Mouse (Mus musculus) MEL (cell line): Measurements from ENCODE around the gene Serinc3. TPM values are rescaled to one million over a fixed set of nuclear protein-coding genes. Genes with fewer than 3 reads are reported as not detected.

Experiments used
- DNase-seq: peaks from one replicate; pipeline ENCODE4 v3.0.0; 2011; ENCODE audit warnings: low read depth, low spot score
- H3K27ac ChIP-seq: 2 replicates; pipeline ENCODE4 v1.5.1; 2012; ENCODE audit warnings: low read depth, mild to moderate bottlenecking, control low read depth, low read length, moderate library complexity; ENCODE audit not compliant: control insufficient read depth
- H3K27me3 ChIP-seq, 2 experiments: fragments of 150-350 bp in 1 of 2; sonication (generic) in 1 of 2; 2 replicates each; pipeline ENCODE4 v1.6.1; 2012; ENCODE audit warnings: low read length in 2 of 2, mild to moderate bottlenecking in 2 of 2, improper control_type of control experiment in 1 of 2, moderate library complexity in 1 of 2; ENCODE audit not compliant: insufficient read depth in 2 of 2, control insufficient read depth in 1 of 2
- H3K36me3 ChIP-seq, 2 experiments: 2 replicates each; pipeline ENCODE4 v1.6.1; 2012 to 2014; ENCODE audit warnings: low read length in 2 of 2, improper control_type of control experiment in 1 of 2, inconsistent platforms in 1 of 2, mild to moderate bottlenecking in 1 of 2; ENCODE audit not compliant: insufficient read depth in 2 of 2, control insufficient read depth in 1 of 2
- H3K4me1 ChIP-seq, 2 experiments: fragments of 150-350 bp in 1 of 2; sonication (generic) in 1 of 2; 2 replicates each; pipeline ENCODE4 v1.6.1; 2012; ENCODE audit warnings: low read length in 2 of 2, improper control_type of control experiment in 1 of 2, mild to moderate bottlenecking in 1 of 2; ENCODE audit not compliant: insufficient read depth in 2 of 2, control insufficient read depth in 1 of 2
- H3K4me3 ChIP-seq, 2 experiments: fragments of 150-350 bp in 1 of 2; sonication (generic) in 1 of 2; 2 replicates each; pipeline ENCODE4 v1.5.1; 2012; ENCODE audit warnings: low read depth in 2 of 2, low read length in 2 of 2, mild to moderate bottlenecking in 2 of 2, moderate library complexity in 2 of 2, control low read depth in 1 of 2, improper control_type of control experiment in 1 of 2; ENCODE audit not compliant: control insufficient read depth in 1 of 2, insufficient read depth in 1 of 2
- H3K79me2 ChIP-seq: 2 replicates; pipeline ENCODE4 v1.6.1; 2012; ENCODE audit warnings: mild to moderate bottlenecking, low read length, moderate library complexity; ENCODE audit not compliant: control insufficient read depth, poor library complexity, insufficient read depth
- H3K9ac ChIP-seq: 2 replicates; pipeline ENCODE4 v1.6.1; 2012; ENCODE audit warnings: low read depth, mild to moderate bottlenecking, control low read depth, low read length, moderate library complexity; ENCODE audit not compliant: control insufficient read depth, poor library complexity, severe bottlenecking
- H3K9me3 ChIP-seq: fragments of 150-350 bp; sonication (generic); replicated peaks from 2 replicates; pipeline ENCODE4 v1.6.1; 2012; ENCODE audit warnings: mild to moderate bottlenecking, low read length, improper control_type of control experiment, moderate library complexity; ENCODE audit not compliant: insufficient read depth
- CHD1 ChIP-seq: IDR thresholded peaks from 2 replicates; pipeline ENCODE4 v1.6.1; 2012; ENCODE audit warnings: low read depth, mild to moderate bottlenecking, inconsistent platforms, low read length, improper control_type of control experiment
- CHD2 ChIP-seq: IDR thresholded peaks from 2 replicates; pipeline ENCODE4 v1.6.1; 2011; ENCODE audit warnings: low read length, improper control_type of control experiment
- E2F4 ChIP-seq: IDR thresholded peaks from 2 replicates; pipeline ENCODE4 v1.6.1; 2011; ENCODE audit warnings: low read depth, low read length, improper control_type of control experiment, borderline replicate concordance
- ELF1 ChIP-seq: IDR thresholded peaks from 2 replicates; pipeline ENCODE4 v1.6.1; 2014; ENCODE audit warnings: low read depth, mild to moderate bottlenecking, inconsistent platforms, low read length, improper control_type of control experiment, moderate library complexity
- EP300 ChIP-seq, 2 experiments: IDR thresholded peaks; 2 replicates each; pipeline ENCODE4 v1.6.1; 2011; ENCODE audit warnings: improper control_type of control experiment in 2 of 2, low read length in 2 of 2, low read depth in 1 of 2, mild to moderate bottlenecking in 1 of 2
- ETS1 ChIP-seq: IDR thresholded peaks from 2 replicates; pipeline ENCODE4 v1.6.1; 2012; ENCODE audit warnings: low read depth, mild to moderate bottlenecking, inconsistent platforms, low read length, improper control_type of control experiment, moderate library complexity
- GATA1 ChIP-seq: IDR thresholded peaks from 2 replicates; pipeline ENCODE4 v1.6.1; 2011; ENCODE audit warnings: low read depth, low read length, improper control_type of control experiment
- HCFC1 ChIP-seq: IDR thresholded peaks from 2 replicates; pipeline ENCODE4 v1.6.1; 2012; ENCODE audit warnings: low read depth, mild to moderate bottlenecking, inconsistent platforms, low read length, improper control_type of control experiment, moderate library complexity
- KAT2A ChIP-seq: conservative IDR thresholded peaks from 2 replicates; pipeline ENCODE4 v1.6.1; 2012; ENCODE audit warnings: low read depth, low read length, improper control_type of control experiment, inconsistent platforms
- MAX ChIP-seq: IDR thresholded peaks from 2 replicates; pipeline ENCODE4 v1.6.1; 2011; ENCODE audit warnings: low read length, improper control_type of control experiment
- MAZ ChIP-seq: IDR thresholded peaks from 2 replicates; pipeline ENCODE4 v1.6.1; 2012; ENCODE audit warnings: low read depth, mild to moderate bottlenecking, inconsistent platforms, low read length, improper control_type of control experiment
- MXI1 ChIP-seq: IDR thresholded peaks from 2 replicates; pipeline ENCODE4 v1.6.1; 2011; ENCODE audit warnings: mild to moderate bottlenecking, low read depth, low read length, improper control_type of control experiment
- MYC ChIP-seq: IDR thresholded peaks from 2 replicates; pipeline ENCODE4 v1.6.1; 2011; ENCODE audit warnings: low read depth, mild to moderate bottlenecking, low read length, improper control_type of control experiment, moderate library complexity
- NELFE ChIP-seq: IDR thresholded peaks from 2 replicates; pipeline ENCODE4 v1.6.1; 2011; ENCODE audit warnings: low read depth, low read length, improper control_type of control experiment
- POLR2A ChIP-seq, 2 experiments: IDR thresholded peaks; 2 replicates each; pipeline ENCODE4 v1.6.1; 2011 to 2012; ENCODE audit warnings: low read length in 2 of 2, mild to moderate bottlenecking in 2 of 2, control low read depth in 1 of 2, improper control_type of control experiment in 1 of 2, low read depth in 1 of 2, moderate library complexity in 1 of 2; ENCODE audit not compliant: control insufficient read depth in 1 of 2, insufficient read depth in 1 of 2, poor library complexity in 1 of 2
- RCOR1 ChIP-seq: IDR thresholded peaks from 2 replicates; pipeline ENCODE4 v1.6.1; 2012; ENCODE audit warnings: low read depth, mild to moderate bottlenecking, inconsistent platforms, low read length, improper control_type of control experiment
- SIN3A ChIP-seq: IDR thresholded peaks from 2 replicates; pipeline ENCODE4 v1.6.1; 2012; ENCODE audit warnings: low read length, improper control_type of control experiment, inconsistent platforms
- SMC3 ChIP-seq: IDR thresholded peaks from 2 replicates; pipeline ENCODE4 v1.6.1; 2011; ENCODE audit warnings: low read depth, low read length, improper control_type of control experiment
- TAL1 ChIP-seq: IDR thresholded peaks from 2 replicates; pipeline ENCODE4 v1.6.1; 2012; ENCODE audit warnings: mild to moderate bottlenecking, inconsistent platforms, low read length, moderate library complexity, mixed read lengths
- TBP ChIP-seq: IDR thresholded peaks from 2 replicates; pipeline ENCODE4 v1.8.0; 2011; ENCODE audit warnings: low read depth, low read length, improper control_type of control experiment
- TCF12 ChIP-seq: IDR thresholded peaks from 2 replicates; pipeline ENCODE4 v1.6.1; 2014; ENCODE audit warnings: low read depth, mild to moderate bottlenecking, inconsistent platforms, low read length, improper control_type of control experiment, moderate library complexity
- UBTF ChIP-seq: IDR thresholded peaks from 2 replicates; pipeline ENCODE4 v1.6.1; 2012; ENCODE audit warnings: low read depth, mild to moderate bottlenecking, inconsistent platforms, low read length, improper control_type of control experiment, moderate library complexity, borderline replicate concordance; ENCODE audit not compliant: insufficient read depth
- USF2 ChIP-seq, 2 experiments: IDR thresholded peaks; 2 replicates each; pipeline ENCODE4 v1.6.1; 2011 to 2012; ENCODE audit warnings: improper control_type of control experiment in 2 of 2, low read length in 2 of 2, borderline replicate concordance in 1 of 2, inconsistent platforms in 1 of 2, low read depth in 1 of 2, mild to moderate bottlenecking in 1 of 2; ENCODE audit not compliant: insufficient read depth in 1 of 2
- ZC3H11A ChIP-seq: IDR thresholded peaks from 2 replicates; pipeline ENCODE4 v1.6.1; 2012; ENCODE audit warnings: low read depth, mild to moderate bottlenecking, inconsistent platforms, low read length, improper control_type of control experiment
- ZKSCAN1 ChIP-seq: IDR thresholded peaks from 2 replicates; pipeline ENCODE4 v1.6.1; 2012; ENCODE audit warnings: low read depth, mild to moderate bottlenecking, inconsistent platforms, low read length, improper control_type of control experiment, moderate library complexity
- ZNF384 ChIP-seq: IDR thresholded peaks from 2 replicates; pipeline ENCODE4 v1.6.1; 2012; ENCODE audit warnings: low read depth, mild to moderate bottlenecking, inconsistent platforms, low read length, improper control_type of control experiment
- polyA plus RNA-seq, 2 experiments: library from polyadenylated mRNA; stranded (reverse) in 1 of 2; unstranded in 1 of 2; fragments of >175 nt in 1 of 2; fragments of >200 nt in 1 of 2; gene quantifications; 2 replicates each; pipeline versions ENCODE4 v1.2.1 to v1.2.4; 2012; ENCODE audit warnings: low replicate concordance in 2 of 2, low read depth in 1 of 2; ENCODE audit not compliant: insufficient read length in 2 of 2, insufficient read depth in 1 of 2, missing spikeins in 1 of 2
- total RNA-seq: library from RNA; depleted of rRNA; stranded (reverse); fragments of 300-350 nt; gene quantifications from 2 replicates; pipeline ENCODE4 v1.2.3, GENCODE M21; 2012

Gene Serinc3
- total and polyA plus RNA-seq, 3 experiments = 348 to 650 (median 637) TPM

- H3K9me3 ChIP-seq = no peaks in the 10 kb centered on the region
- no peaks in the 10 kb centered on the region for H3K27me3 ChIP-seq
- peak overlapping the region; percentile 94 for H3K9ac ChIP-seq
- peak overlapping the region; percentile 78 to 86 for H3K4me3 ChIP-seq
- peaks cover 22 to 42% of the 10 kb centered on the region in 2 experiments for H3K36me3 ChIP-seq
- no peak for DNase-seq
- peak overlapping the region; percentile 100 for H3K27ac ChIP-seq
- H3K4me1 ChIP-seq = peaks cover 13 to 27% of the 10 kb centered on the region in 2 experiments
- TF ChIP-seq HCFC1 = no peak
- TF ChIP-seq E2F4 = 0 out of 2 replicates have a peak, but pooled peaks have one; percentile 49
- TF ChIP-seq ETS1 = 0 out of 2 replicates have a peak, but pooled peaks have one; percentile 7
- TF ChIP-seq UBTF = no peak
- 0 out of 2 replicates have a peak, but pooled peaks have one; percentile 22 for TF ChIP-seq KAT2A
- TF ChIP-seq MXI1 = peak; percentile 55; the same call in 1 of the 2 replicates
- no peak for TF ChIP-seq RCOR1
- TF ChIP-seq MAX = peak; percentile 47; the same call in 1 of the 2 replicates
- peak; percentile 36 to 57; a peak in 3 of 4 replicates for TF ChIP-seq EP300 (IDR thresholded peaks at IDR 0.05; ENCODE audit: low read depth in 1 of 2, low read length in 2 of 2)
- TF ChIP-seq NELFE = peak; percentile 47; the same call in 1 of the 2 replicates
- TF ChIP-seq GATA1 = peak; percentile 41; the same call in 1 of the 2 replicates
- TF ChIP-seq ZNF384 = peak; percentile 23; the same call in 1 of the 2 replicates
- TF ChIP-seq SMC3 = peak; percentile 13
- peaks cover 57% of the 10 kb centered on the region for H3K79me2 ChIP-seq
These were observed 1.4 kb downstream of the Serinc3 start for GRCm38 (mm10) chr2:163643576-163643971.

GRCm38 (mm10) chr2:163642685-163643575, 2.0 kb downstream of the Serinc3 start:
- Histone ChIP-seq H3K27ac (peak overlapping the region; percentile 100), H3K9ac (peak overlapping the region; percentile 94), H3K4me1 (peaks cover 13 to 31% of the 10 kb centered on the region in 2 experiments), H3K27me3 (no peaks in the 10 kb centered on the region), H3K9me3 (no peaks in the 10 kb centered on the region), H3K4me3 (peak overlapping the region; percentile 78 to 86), H3K79me2 (peaks cover 62% of the 10 kb centered on the region), H3K36me3 (peaks cover 28 to 49% of the 10 kb centered on the region in 2 experiments)
- peak; percentile 97 for DNase-seq
- TF ChIP-seq ZKSCAN1 (no peak), TCF12 (peak; percentile 99), ETS1 (peak; percentile 96), TAL1 (peak; percentile 99), ZNF384 (peak; percentile 88), SIN3A (peak; percentile 99), TBP (peak; percentile 97), RCOR1 (peak; percentile 85), HCFC1 (0 out of 2 replicates have a peak, but pooled peaks have one; percentile 52), GATA1 (peak; percentile 97), SMC3 (no peak; the same call in 1 of the 2 replicates), CHD2 (no peak), POLR2A (IDR thresholded peaks at IDR 0.05; ENCODE audit: control insufficient read depth in 1 of 2, insufficient read depth in 1 of 2, low read depth in 1 of 2, low read length in 2 of 2, poor library complexity in 1 of 2) (peak; percentile 90 to 99), ZC3H11A (no peak), MYC (peak; percentile 52; the same call in 1 of the 2 replicates), MAZ (peak; percentile 68; the same call in 1 of the 2 replicates), ELF1 (0 out of 2 replicates have a peak, but pooled peaks have one; percentile 32), USF2 (IDR thresholded peaks at IDR 0.05; ENCODE audit: borderline replicate concordance in 1 of 2, insufficient read depth in 1 of 2, low read depth in 1 of 2, low read length in 2 of 2) (no peak), KAT2A (no peak; the same call in 1 of the 2 replicates), CHD1 (no peak; the same call in 1 of the 2 replicates), MAX (no peak; the same call in 1 of the 2 replicates), E2F4 (peak; percentile 96), EP300 (IDR thresholded peaks at IDR 0.05; ENCODE audit: low read depth in 1 of 2, low read length in 2 of 2) (peak; percentile 98 to 99)
